Mouse (Mus musculus): Measurements from ENCODE around the gene Mrvi1.

DNA sequence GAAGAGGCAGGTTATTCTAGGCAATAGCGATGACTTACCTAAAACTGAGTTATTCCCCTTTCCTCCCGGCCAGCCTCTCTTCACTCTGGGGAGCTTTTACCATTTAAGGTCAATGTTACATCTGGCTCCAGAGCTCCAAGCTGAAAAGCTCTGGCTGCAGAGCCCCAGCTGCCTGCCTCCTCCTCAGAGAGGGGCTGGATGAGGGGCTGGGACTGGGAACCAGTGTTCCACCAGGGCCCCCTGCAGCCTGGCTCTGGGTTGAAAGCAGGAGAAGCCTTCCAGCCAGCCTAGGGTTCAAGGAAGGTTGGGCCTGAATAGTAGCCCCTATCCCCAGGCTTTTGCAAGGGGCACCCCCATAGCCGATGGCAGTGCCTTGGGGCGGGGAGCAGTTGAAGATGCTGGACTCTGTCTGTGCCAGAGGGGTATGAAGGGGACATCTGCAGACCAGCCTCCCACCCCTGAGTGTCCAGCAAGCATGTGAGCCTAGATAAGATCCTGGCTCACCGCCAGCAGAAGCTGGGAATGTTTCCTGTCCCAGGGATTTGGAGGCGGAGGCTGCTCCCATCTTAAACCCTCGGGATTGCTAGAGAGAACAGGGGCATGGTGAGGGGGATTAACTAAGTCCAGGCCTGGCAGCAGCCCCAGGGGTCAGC is at the start of gene Mrvi1:
- no peak for TF ChIP-seq MAX (IDR thresholded peaks at IDR 0.05; ENCODE audit: low read depth)
- TF ChIP-seq POLR2A (IDR thresholded peaks at IDR 0.05; ENCODE audit: insufficient read length, low read depth) = no peak
- TF ChIP-seq MYOG (IDR thresholded peaks at IDR 0.05; ENCODE audit: control insufficient read depth in 1 of 3, insufficient read depth in 1 of 3, insufficient read length in 2 of 3, low read depth in 2 of 3) = no peak
- no peak for TF ChIP-seq USF1 (IDR thresholded peaks at IDR 0.05; ENCODE audit: low read depth)
- TF ChIP-seq E2F4 (IDR thresholded peaks at IDR 0.05; ENCODE audit: insufficient read depth) = no peak
- TF ChIP-seq SRF (IDR thresholded peaks at IDR 0.05; ENCODE audit: control insufficient read depth, insufficient read length, low read depth) = no peak
- TF ChIP-seq TCF3 (IDR thresholded peaks at IDR 0.05; ENCODE audit: insufficient read length, low read depth) = no peak
